In genomic region chr2:122348531-122349131, GRCm38 (mm10) we compare ENCODE assay signal across 8 mouse cellular contexts. TPM values are rescaled to one million over a fixed set of nuclear protein-coding genes. Genes with fewer than 3 reads are reported as not detected.
DNase-seq lines count a peak whose midpoint lies in the region; ATAC-seq lines count a peak whose summit lies in the region.

No protein-coding gene starts in this region.

- peak overlapping the region; percentile 96 for H3K9ac ChIP-seq in forebrain, embryonic 11.5 days (ENCODE audit: low read length)
- H3K9ac ChIP-seq in heart, embryonic 16.5 days (ENCODE audit: low read length), result peak overlapping the region; percentile 89
- H3K9ac ChIP-seq in liver, embryonic 15.5 days, result peak overlapping the region; percentile 76
- peak overlapping the region; percentile 91 for H3K9ac ChIP-seq in neural tube, embryonic 11.5 days (ENCODE audit: low read length)
- peak overlapping the region; percentile 87 for H3K9ac ChIP-seq in stomach, embryonic 16.5 days (ENCODE audit: low read length)

- peaks cover 29% of the 10 kb centered on the region for H3K4me1 ChIP-seq in forebrain, embryonic 11.5 days (replicated peaks; ENCODE audit: control insufficient read depth, insufficient read depth, low read length)
- peaks cover 17% of the 10 kb centered on the region for H3K4me1 ChIP-seq in heart, embryonic 16.5 days (ENCODE audit: control insufficient read depth, insufficient read depth, low read length)
- peaks cover 29% of the 10 kb centered on the region for H3K4me1 ChIP-seq in liver, embryonic 15.5 days (replicated peaks)
- H3K4me1 ChIP-seq in neural tube, embryonic 11.5 days (ENCODE audit: control insufficient read depth, insufficient read depth, low read length), result peaks cover 31% of the 10 kb centered on the region
- peaks cover 19% of the 10 kb centered on the region for H3K4me1 ChIP-seq in stomach, embryonic 16.5 days (ENCODE audit: control insufficient read depth, insufficient read depth, low read length)

- no peaks in the 10 kb centered on the region for H3K27me3 ChIP-seq in forebrain, embryonic 11.5 days (ENCODE audit: control insufficient read depth, insufficient read depth, low read length)
- peaks cover 10% of the 10 kb centered on the region; the same call in 1 of the 2 replicates for H3K27me3 ChIP-seq in heart, embryonic 16.5 days (ENCODE audit: control insufficient read depth, insufficient read depth, low read length)
- H3K27me3 ChIP-seq in liver, embryonic 15.5 days, result peaks cover 19% of the 10 kb centered on the region; the same call in 1 of the 2 replicates
- H3K27me3 ChIP-seq in neural tube, embryonic 11.5 days (ENCODE audit: control insufficient read depth, insufficient read depth, low read length), result no peaks in the 10 kb centered on the region
- no peaks in the 10 kb centered on the region for H3K27me3 ChIP-seq in stomach, embryonic 16.5 days (ENCODE audit: control insufficient read depth, insufficient read depth, low read length)

- peak; percentile 50 for DNase-seq in c-Kit-positive CD71-negative TER-119-negative erythroid progenitor cells, embryonic 14.5 days (ENCODE audit: low read depth)
- peak; percentile 94 for DNase-seq in forebrain, embryonic 11.5 days (ENCODE audit: low spot score)
- peak; percentile 87 to 94 for DNase-seq in kidney, postnatal 36 days
- peak; percentile 93 for DNase-seq in neural tube, embryonic 11.5 days (ENCODE audit: low spot score)

- H3K9me3 ChIP-seq in forebrain, embryonic 11.5 days (ENCODE audit: control insufficient read depth, low read length), result no peaks in the 10 kb centered on the region
- no peaks in the 10 kb centered on the region for H3K9me3 ChIP-seq in heart, embryonic 16.5 days (replicated peaks; ENCODE audit: control insufficient read depth, low read length)
- H3K9me3 ChIP-seq in liver, embryonic 15.5 days (replicated peaks), result no peaks in the 10 kb centered on the region
- H3K9me3 ChIP-seq in neural tube, embryonic 11.5 days (ENCODE audit: control insufficient read depth, low read length), result no peaks in the 10 kb centered on the region
- no peaks in the 10 kb centered on the region for H3K9me3 ChIP-seq in stomach, embryonic 16.5 days (replicated peaks; ENCODE audit: control insufficient read depth, low read length)

- peak overlapping the region; percentile 77 for H3K4me2 ChIP-seq in forebrain, embryonic 11.5 days (ENCODE audit: low read depth, low read length, severe bottlenecking)
- H3K4me2 ChIP-seq in heart, embryonic 16.5 days (ENCODE audit: low read depth, low read length), result peak overlapping the region; percentile 88
- peak overlapping the region; percentile 96 for H3K4me2 ChIP-seq in liver, embryonic 15.5 days
- peak overlapping the region; percentile 60 for H3K4me2 ChIP-seq in neural tube, embryonic 11.5 days (ENCODE audit: low read depth)
- H3K4me2 ChIP-seq in stomach, embryonic 16.5 days (ENCODE audit: low read depth, low read length), result peak overlapping the region; percentile 84

- peak; percentile 92 for ATAC-seq in CD4-positive, CD25-positive, alpha-beta regulatory T cell, adult 4 months
- peak; percentile 83 for ATAC-seq in forebrain, embryonic 11.5 days (replicated peaks; ENCODE audit: low FRiP score)
- ATAC-seq in heart, embryonic 16.5 days (replicated peaks; ENCODE audit: extremely low read depth, insufficient read depth, low FRiP score), result peak; percentile 92
- ATAC-seq in liver, embryonic 15.5 days (ENCODE audit: insufficient read depth), result peak; percentile 89
- peak; percentile 84 for ATAC-seq in neural tube, embryonic 11.5 days (ENCODE audit: insufficient read depth, low FRiP score, low TSS enrichment)
- peak; percentile 88 for ATAC-seq in stomach, embryonic 16.5 days (ENCODE audit: insufficient read depth, low FRiP score)

- WGBS in forebrain, embryonic 11.5 days, result under 1% methylated on average over 46 of the region's 63 CpGs
- under 1% methylated on average over 51 of the region's 63 CpGs for WGBS in heart, embryonic 16.5 days
- under 1% methylated on average over 62 of the region's 63 CpGs for WGBS in liver, embryonic 15.5 days (ENCODE audit: insufficient replicate concordance)
- WGBS in neural tube, embryonic 11.5 days, result under 1% methylated on average over 59 of the region's 63 CpGs
- WGBS in stomach, embryonic 16.5 days, result under 1% methylated on average over 56 of the region's 63 CpGs

- H3K4me3 ChIP-seq in forebrain, embryonic 11.5 days (ENCODE audit: low read depth, low read length), result peak overlapping the region; percentile 49
- H3K4me3 ChIP-seq in heart, embryonic 16.5 days (ENCODE audit: low read length), result peak overlapping the region; percentile 77
- peak overlapping the region; percentile 75 for H3K4me3 ChIP-seq in liver, embryonic 15.5 days (replicated peaks)
- H3K4me3 ChIP-seq in neural tube, embryonic 11.5 days (ENCODE audit: low read depth, low read length), result peak overlapping the region; percentile 43
- H3K4me3 ChIP-seq in stomach, embryonic 16.5 days (replicated peaks; ENCODE audit: low read length), result peak overlapping the region; percentile 66

- H3K27ac ChIP-seq in forebrain, embryonic 11.5 days (ENCODE audit: low read depth, low read length), result peak overlapping the region; percentile 97
- H3K27ac ChIP-seq in heart, embryonic 16.5 days (ENCODE audit: low read length), result peak overlapping the region; percentile 97
- peak overlapping the region; percentile 84 for H3K27ac ChIP-seq in liver, embryonic 15.5 days (replicated peaks)
- peak overlapping the region; percentile 96 for H3K27ac ChIP-seq in neural tube, embryonic 11.5 days (ENCODE audit: low read depth, low read length)
- H3K27ac ChIP-seq in stomach, embryonic 16.5 days (ENCODE audit: low read length), result peak overlapping the region; percentile 99

- no peaks in the 10 kb centered on the region for H3K36me3 ChIP-seq in forebrain, embryonic 11.5 days (ENCODE audit: control insufficient read depth, insufficient read depth, low read length)
- H3K36me3 ChIP-seq in heart, embryonic 16.5 days (ENCODE audit: control insufficient read depth, insufficient read depth), result no peaks in the 10 kb centered on the region; the same call in 1 of the 2 replicates
- peaks cover 7% of the 10 kb centered on the region; the same call in 1 of the 2 replicates for H3K36me3 ChIP-seq in liver, embryonic 15.5 days (replicated peaks)
- no peaks in the 10 kb centered on the region for H3K36me3 ChIP-seq in neural tube, embryonic 11.5 days (ENCODE audit: control insufficient read depth, insufficient read depth, low read length)
- no peaks in the 10 kb centered on the region for H3K36me3 ChIP-seq in stomach, embryonic 16.5 days (ENCODE audit: control insufficient read depth, insufficient read depth, low read length)

RNA-seq across cellular contexts. Expression of gene Shf, which starts 20.3 kb away (rescaled TPM):
- polyA plus RNA-seq in CD4-positive, CD25-positive, alpha-beta regulatory T cell, adult 4 months (2017; shearing (Covaris generic)), result under 1 TPM in 1 of 2 experiments, not detected in 1; 0.42 TPM
- 5.2 and 6.9 TPM in 2 replicates for polyA plus RNA-seq in forebrain, embryonic 11.5 days (2014; fragmentation: Nextera tagmentation; extraction: Ambion mirVana)
- polyA plus RNA-seq in heart, embryonic 16.5 days (2015; fragmentation: Nextera tagmentation; extraction: Ambion mirVana), result 2.0 TPM in 2 replicates
- 1.1 and 1.2 TPM in 2 replicates for polyA plus RNA-seq in liver, embryonic 15.5 days (2015; fragmentation: Nextera tagmentation; extraction: Ambion mirVana)
- polyA plus RNA-seq in neural tube, embryonic 11.5 days (2014; fragmentation: Nextera tagmentation; extraction: Ambion mirVana), result 12.9 and 13.8 TPM in 2 replicates
- 1.1 and 2.5 TPM in 2 replicates for polyA plus RNA-seq in stomach, embryonic 16.5 days (2015; fragmentation: Nextera tagmentation; extraction: Ambion mirVana)

RNA-seq across cellular contexts. Expression of gene Duox1, which starts 33.2 kb away (rescaled TPM):
- not detected for polyA plus RNA-seq in CD4-positive, CD25-positive, alpha-beta regulatory T cell, adult 4 months (2017; shearing (Covaris generic))
- polyA plus RNA-seq in forebrain, embryonic 11.5 days (2014; fragmentation: Nextera tagmentation; extraction: Ambion mirVana), result 0.05 TPM in 1 of 2 replicates, not detected in the other
- 0.05 and 0.12 TPM in 2 replicates for polyA plus RNA-seq in heart, embryonic 16.5 days (2015; fragmentation: Nextera tagmentation; extraction: Ambion mirVana)
- not detected in 2 replicates for polyA plus RNA-seq in liver, embryonic 15.5 days (2015; fragmentation: Nextera tagmentation; extraction: Ambion mirVana)
- 0.07 and 0.11 TPM in 2 replicates for polyA plus RNA-seq in neural tube, embryonic 11.5 days (2014; fragmentation: Nextera tagmentation; extraction: Ambion mirVana)
- 2.7 and 4.3 TPM in 2 replicates for polyA plus RNA-seq in stomach, embryonic 16.5 days (2015; fragmentation: Nextera tagmentation; extraction: Ambion mirVana)

RNA-seq across cellular contexts. Expression of gene Duoxa1, which starts 35.1 kb away (rescaled TPM):
- not detected for polyA plus RNA-seq in CD4-positive, CD25-positive, alpha-beta regulatory T cell, adult 4 months (2017; shearing (Covaris generic))
- polyA plus RNA-seq in forebrain, embryonic 11.5 days (2014; fragmentation: Nextera tagmentation; extraction: Ambion mirVana), result not detected in 2 replicates
- 0.54 and 0.97 TPM in 2 replicates for polyA plus RNA-seq in heart, embryonic 16.5 days (2015; fragmentation: Nextera tagmentation; extraction: Ambion mirVana)
- polyA plus RNA-seq in liver, embryonic 15.5 days (2015; fragmentation: Nextera tagmentation; extraction: Ambion mirVana), result not detected in 2 replicates
- not detected in 2 replicates for polyA plus RNA-seq in neural tube, embryonic 11.5 days (2014; fragmentation: Nextera tagmentation; extraction: Ambion mirVana)
- 11.4 and 17.4 TPM in 2 replicates for polyA plus RNA-seq in stomach, embryonic 16.5 days (2015; fragmentation: Nextera tagmentation; extraction: Ambion mirVana)

RNA-seq across cellular contexts. Expression of gene Duoxa2, which starts 49.9 kb away (rescaled TPM):
- not detected for polyA plus RNA-seq in CD4-positive, CD25-positive, alpha-beta regulatory T cell, adult 4 months (2017; shearing (Covaris generic))
- not detected in 2 replicates for polyA plus RNA-seq in forebrain, embryonic 11.5 days (2014; fragmentation: Nextera tagmentation; extraction: Ambion mirVana)
- polyA plus RNA-seq in heart, embryonic 16.5 days (2015; fragmentation: Nextera tagmentation; extraction: Ambion mirVana), result not detected in 2 replicates
- not detected in 2 replicates for polyA plus RNA-seq in liver, embryonic 15.5 days (2015; fragmentation: Nextera tagmentation; extraction: Ambion mirVana)
- 0.19 TPM in 1 of 2 replicates, not detected in the other for polyA plus RNA-seq in neural tube, embryonic 11.5 days (2014; fragmentation: Nextera tagmentation; extraction: Ambion mirVana)
- 3.4 and 6.1 TPM in 2 replicates for polyA plus RNA-seq in stomach, embryonic 16.5 days (2015; fragmentation: Nextera tagmentation; extraction: Ambion mirVana)

RNA-seq across cellular contexts. Expression of gene Duox2, which starts 50.4 kb away (rescaled TPM):
- not detected for polyA plus RNA-seq in CD4-positive, CD25-positive, alpha-beta regulatory T cell, adult 4 months (2017; shearing (Covaris generic))
- polyA plus RNA-seq in forebrain, embryonic 11.5 days (2014; fragmentation: Nextera tagmentation; extraction: Ambion mirVana), result not detected in 2 replicates
- polyA plus RNA-seq in heart, embryonic 16.5 days (2015; fragmentation: Nextera tagmentation; extraction: Ambion mirVana), result 0.05 and 0.11 TPM in 2 replicates
- not detected in 2 replicates for polyA plus RNA-seq in liver, embryonic 15.5 days (2015; fragmentation: Nextera tagmentation; extraction: Ambion mirVana)
- 0.04 TPM in 1 of 2 replicates, not detected in the other for polyA plus RNA-seq in neural tube, embryonic 11.5 days (2014; fragmentation: Nextera tagmentation; extraction: Ambion mirVana)
- polyA plus RNA-seq in stomach, embryonic 16.5 days (2015; fragmentation: Nextera tagmentation; extraction: Ambion mirVana), result 1.6 and 2.6 TPM in 2 replicates

Comparison
In these comparisons a context has a peak if more than half of its experiments do, and no peak if none do; other contexts are left out.
1. Peak in every context shown above with its lines: DNase-seq, ATAC-seq, H3K4me3 ChIP-seq and H3K27ac ChIP-seq.